Mouse (Mus musculus) gastrocnemius, postnatal 14 days (tissue): ENCODE measurements at regions not wholly inside any gene's neighbourhood (a gene's known extent, or its start where the extent isn't known, plus 50 kb on each side); places are given as distances from the start of the nearest gene placed in this dataset.

Experiments used
- DNase-seq: peaks from one replicate; pipeline ENCODE4 v3.0.0; 2021; ENCODE audit warnings: mixed read lengths
- intact Hi-C: fragments of 180-260 bp; cut with DNase I; formaldehyde crosslinking; loops from one replicate; pipeline ENCODE4 v1.15.1; 2025; ENCODE audit warnings: low total_unique reads

GRCm38 (mm10) chr2:46492299-46492698 lies 1375.1 kb upstream of the Zeb2 start:
- DNase-seq, result no peak
- intact Hi-C loops, result no loop called here

GRCm38 (mm10) chr2:46491081-46491480 lies 1373.9 kb upstream of the Zeb2 start:
- no peak for DNase-seq
- intact Hi-C loops, result no loop called here

- no peak for DNase-seq
- intact Hi-C loops, result no loop called here
Measured at GRCm38 (mm10) chr2:46468936-46469629, 1351.9 kb upstream of the Zeb2 start.

GRCm38 (mm10) chr2:46465389-46465788 lies 1348.2 kb upstream of the Zeb2 start:
- intact Hi-C loops, result no loop called here
- DNase-seq, result peak; percentile 11

GRCm38 (mm10) chr2:46464913-46465312 lies 1347.7 kb upstream of the Zeb2 start:
- intact Hi-C loops, result no loop called here
- DNase-seq, result no peak

- intact Hi-C loops, result no loop called here
- DNase-seq, result no peak
Measured at GRCm38 (mm10) chr2:46462670-46463069, 1345.5 kb upstream of the Zeb2 start.

- intact Hi-C loops, result no loop called here
- DNase-seq, result no peak
Measured at GRCm38 (mm10) chr2:46450698-46451097, 1333.5 kb upstream of the Zeb2 start.

- intact Hi-C loops, result no loop called here
- DNase-seq, result no peak
Measured at GRCm38 (mm10) chr2:46445306-46445705, 1328.1 kb upstream of the Zeb2 start.

GRCm38 (mm10) chr2:46443686-46444180 lies 1326.5 kb upstream of the Zeb2 start:
- peak; percentile 26 for DNase-seq
- intact Hi-C loops, result no loop called here

- DNase-seq, result peak; percentile 32
- intact Hi-C loops, result no loop called here
Measured at GRCm38 (mm10) chr2:46443061-46443685, 1326.0 kb upstream of the Zeb2 start.

- intact Hi-C loops, result no loop called here
- DNase-seq, result peak; percentile 47
Measured at GRCm38 (mm10) chr2:46442576-46442975, 1325.4 kb upstream of the Zeb2 start.

GRCm38 (mm10) chr2:46441927-46442326 lies 1324.7 kb upstream of the Zeb2 start:
- intact Hi-C loops, result no loop called here
- DNase-seq, result no peak

- DNase-seq, result no peak
- intact Hi-C loops, result no loop called here
Measured at GRCm38 (mm10) chr2:46441348-46441747, 1324.2 kb upstream of the Zeb2 start.

GRCm38 (mm10) chr2:46440038-46440437 lies 1322.8 kb upstream of the Zeb2 start:
- DNase-seq, result no peak
- intact Hi-C loops, result no loop called here

- no peak for DNase-seq
- intact Hi-C loops, result no loop called here
Measured at GRCm38 (mm10) chr2:46418281-46418680, 1301.1 kb upstream of the Zeb2 start.

- DNase-seq, result no peak
- intact Hi-C loops, result no loop called here
Measured at GRCm38 (mm10) chr2:46402373-46403114, 1285.3 kb upstream of the Zeb2 start.

GRCm38 (mm10) chr2:46394161-46394560 lies 1277.0 kb upstream of the Zeb2 start:
- no peak for DNase-seq
- intact Hi-C loops, result no loop called here

GRCm38 (mm10) chr2:46372847-46373461 lies 1255.8 kb upstream of the Zeb2 start:
- DNase-seq, result no peak
- intact Hi-C loops, result no loop called here

GRCm38 (mm10) chr2:46371755-46372154 lies 1254.6 kb upstream of the Zeb2 start:
- intact Hi-C loops, result no loop called here
- no peak for DNase-seq

- no peak for DNase-seq
- intact Hi-C loops, result no loop called here
Measured at GRCm38 (mm10) chr2:46370949-46371348, 1253.8 kb upstream of the Zeb2 start.
